In genomic region chr5:135903058-135903457, GRCm38 (mm10) we compare ENCODE assay signal across 8 mouse cellular contexts. TPM values are rescaled to one million over a fixed set of nuclear protein-coding genes. Genes with fewer than 3 reads are reported as not detected.
DNase-seq lines count a peak whose midpoint lies in the region; ATAC-seq and TF ChIP-seq lines count a peak whose summit lies in the region.

No protein-coding gene starts in this region.

- H3K4me3 ChIP-seq in layer of hippocampus, adult 2 months = peak overlapping the region; percentile 57
- H3K4me3 ChIP-seq in forebrain, embryonic 10.5 days = peak overlapping the region; percentile 54
- H3K4me3 ChIP-seq in limb, embryonic 11.5 days (ENCODE audit: low read depth, low read length) = peak overlapping the region; percentile 31
- peak overlapping the region; percentile 60 for H3K4me3 ChIP-seq in olfactory bulb, adult 2 months (ENCODE audit: insufficient read depth, low read depth, low read length)

- ATAC-seq in limb, embryonic 11.5 days (ENCODE audit: insufficient number of reproducible peaks, low FRiP score, low TSS enrichment, low read depth) = no peak
- ATAC-seq in megakaryocyte, adult 5-6 weeks (ENCODE audit: poor library complexity, severe bottlenecking) = no peak

- H3K9ac ChIP-seq in limb, embryonic 11.5 days (ENCODE audit: low read length) = no peak overlapping the region

- no peak for DNase-seq in layer of hippocampus, adult 2 months (ENCODE audit: low spot score in 2 of 2)
- DNase-seq in layer of hippocampus, adult 9-10 months (ENCODE audit: low spot score) = no peak
- DNase-seq in forebrain, embryonic 10.5 days (ENCODE audit: extremely low spot score, low spot score) = no peak
- DNase-seq in limb, embryonic 11.5 days (ENCODE audit: low spot score) = no peak
- no peak for DNase-seq in yolk sac, embryonic 10.5 days (ENCODE audit: low spot score)
- no peak for DNase-seq in gastrocnemius, adult 8-10 months (ENCODE audit: low spot score in 2 of 2)

- no peak for TF ChIP-seq CTCF in layer of hippocampus, adult 2 months (conservative IDR thresholded peaks at IDR 0.05)
- TF ChIP-seq CTCF in olfactory bulb, adult 2 months (IDR thresholded peaks at IDR 0.05; ENCODE audit: insufficient read depth, low read depth, low read length) = no peak

- 27% methylated on average over 7 of the region's 7 CpGs for WGBS in forebrain, embryonic 10.5 days
- 28% methylated on average over 7 of the region's 7 CpGs for WGBS in limb, embryonic 11.5 days
- WGBS in olfactory bulb, adult 2 months = 21% methylated on average over 7 of the region's 7 CpGs

- peaks cover 36% of the 10 kb centered on the region for H3K36me3 ChIP-seq in forebrain, embryonic 10.5 days (replicated peaks)
- no peaks in the 10 kb centered on the region; the same call in none of the 2 replicates for H3K36me3 ChIP-seq in limb, embryonic 11.5 days (ENCODE audit: control insufficient read depth, insufficient read depth, low read length)

- H3K4me2 ChIP-seq in limb, embryonic 11.5 days (ENCODE audit: low read depth, severe bottlenecking) = peak overlapping the region; percentile 72

- peaks cover 20% of the 10 kb centered on the region for H3K4me1 ChIP-seq in forebrain, embryonic 10.5 days
- peaks cover 2% of the 10 kb centered on the region; the same call in 1 of the 2 replicates for H3K4me1 ChIP-seq in limb, embryonic 11.5 days (ENCODE audit: control insufficient read depth, insufficient read depth, low read length)
- H3K4me1 ChIP-seq in olfactory bulb, adult 2 months (ENCODE audit: control insufficient read depth, insufficient read depth, low read length) = peaks cover 16% of the 10 kb centered on the region

- peak overlapping the region; percentile 92 for H3K27ac ChIP-seq in layer of hippocampus, adult 2 months
- H3K27ac ChIP-seq in forebrain, embryonic 10.5 days = peak overlapping the region; percentile 88
- no peak overlapping the region for H3K27ac ChIP-seq in limb, embryonic 11.5 days (replicated peaks; ENCODE audit: low read depth, low read length)
- peak overlapping the region; percentile 99 for H3K27ac ChIP-seq in olfactory bulb, adult 2 months (ENCODE audit: insufficient read depth, low read depth, low read length)

- no peaks in the 10 kb centered on the region for H3K9me3 ChIP-seq in forebrain, embryonic 10.5 days
- H3K9me3 ChIP-seq in limb, embryonic 11.5 days (ENCODE audit: control insufficient read depth, low read length) = no peaks in the 10 kb centered on the region

- H3K27me3 ChIP-seq in forebrain, embryonic 10.5 days (ENCODE audit: poor library complexity, severe bottlenecking) = no peaks in the 10 kb centered on the region
- H3K27me3 ChIP-seq in limb, embryonic 11.5 days (ENCODE audit: control insufficient read depth, insufficient read depth, low read length) = no peaks in the 10 kb centered on the region

- no peak for TF ChIP-seq POLR2A in olfactory bulb, adult 2 months (IDR thresholded peaks at IDR 0.05; ENCODE audit: insufficient read depth, low read depth, low read length)

RNA-seq across cellular contexts. Expression of gene Hspb1, which starts 15.3 kb away (rescaled TPM):
- 10 to 100 TPM; 15.4 to 16.8 TPM for total RNA-seq in layer of hippocampus, adult 2 months (2021)
- polyA plus RNA-seq in forebrain, embryonic 10.5 days (2016; fragmentation: Nextera tagmentation; extraction: Ambion mirVana) = 7.2 and 7.6 TPM in 2 replicates
- 30.7 and 35.4 TPM in 2 replicates for polyA plus RNA-seq in limb, embryonic 11.5 days (2014; fragmentation: Nextera tagmentation; extraction: Ambion mirVana)
- not detected in 2 replicates for polyA plus RNA-seq in olfactory bulb, adult 2 months (2012; ENCODE audit: insufficient read depth, insufficient read length, low replicate concordance, missing spikeins)
- 100 to 1,000 TPM; 202 to 250 (median 231) TPM for total RNA-seq in gastrocnemius, adult 8-10 months (2022)
- not detected in 2 replicates for total RNA-seq in megakaryocyte, adult 5-6 weeks (2015)
- total RNA-seq in megakaryocyte, adult 5-6 weeks (2017) = not detected in 2 replicates

RNA-seq across cellular contexts. Expression of gene Ywhag, which starts 31.4 kb away (rescaled TPM):
- 1,000 to 10,000 TPM; 1,218 to 1,292 TPM for total RNA-seq in layer of hippocampus, adult 2 months (2021)
- 264 and 283 TPM in 2 replicates for polyA plus RNA-seq in forebrain, embryonic 10.5 days (2016; fragmentation: Nextera tagmentation; extraction: Ambion mirVana)
- polyA plus RNA-seq in limb, embryonic 11.5 days (2014; fragmentation: Nextera tagmentation; extraction: Ambion mirVana) = 98.2 and 105 TPM in 2 replicates
- polyA plus RNA-seq in olfactory bulb, adult 2 months (2012; ENCODE audit: insufficient read depth, insufficient read length, low replicate concordance, missing spikeins) = 235 and 282 TPM in 2 replicates
- 100 to 1,000 TPM; 306 to 315 (median 309) TPM for total RNA-seq in gastrocnemius, adult 8-10 months (2022)
- total RNA-seq in megakaryocyte, adult 5-6 weeks (2015) = 124 and 141 TPM in 2 replicates
- total RNA-seq in megakaryocyte, adult 5-6 weeks (2017) = 72.4 and 88.1 TPM in 2 replicates

Comparison
In these comparisons a context has a peak if more than half of its experiments do, and no peak if none do; other contexts are left out.
1. RNA of gene Hspb1, which starts 15.3 kb away (total RNA-seq): 202 to 250 TPM in gastrocnemius, adult 8-10 months and 15.4 to 16.8 TPM in layer of hippocampus, adult 2 months; not detected in megakaryocyte, adult 5-6 weeks; every median in the first group is over 10 times any median in the second.
2. Peak in every context shown above with its lines, with median percentiles within 50 percentile points of each other: H3K4me3 ChIP-seq.